Mouse (Mus musculus): Measurements from ENCODE around the gene Maoa.

The Maoa gene

DNA sequence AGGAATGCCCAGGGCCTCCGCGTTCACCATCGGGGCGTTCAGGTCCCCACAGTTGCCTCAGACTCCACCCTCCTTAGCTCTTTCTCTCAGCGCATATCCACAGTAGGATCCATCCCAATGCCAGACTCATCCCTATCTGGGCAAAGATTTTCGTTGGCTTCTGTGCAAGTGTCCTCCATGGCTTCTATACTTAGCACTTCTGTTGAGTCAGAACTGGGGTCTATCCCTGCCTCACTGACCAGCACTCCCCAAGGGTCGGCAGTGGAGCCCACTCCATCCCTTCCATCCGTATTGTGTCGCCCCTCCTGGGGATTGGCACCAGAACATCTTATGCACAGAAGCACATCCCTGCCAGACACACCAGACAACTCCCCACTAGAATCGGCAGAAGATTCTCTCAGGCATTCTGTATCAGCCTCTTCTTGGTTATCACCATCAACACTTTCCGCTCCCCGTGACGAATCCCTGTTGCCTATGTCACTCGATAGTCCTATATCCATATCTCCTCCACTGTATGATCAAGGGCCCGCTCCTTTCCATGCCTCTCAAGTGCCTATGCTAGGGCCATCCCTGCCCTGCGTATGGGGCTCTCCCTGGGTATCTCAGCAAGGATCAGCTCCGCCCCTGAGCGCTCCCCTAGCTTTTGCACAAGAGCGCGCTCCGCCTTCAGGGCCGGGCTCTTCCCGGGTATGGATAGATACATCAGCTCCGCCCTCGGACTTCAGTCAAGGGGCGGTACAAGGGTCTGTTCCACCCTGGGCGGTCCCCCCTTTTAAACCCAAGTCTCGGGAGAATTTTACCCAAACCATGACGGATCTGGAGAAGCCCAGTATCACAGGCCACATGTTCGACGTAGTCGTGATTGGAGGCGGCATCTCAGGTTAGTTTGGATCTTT is at the start of gene Maoa:
Gene Maoa, plus strand, starts transcription at position 665 of the 896 bp plus-strand sequence.
- peak; percentile 55 to 67 for DNase-seq

DNA sequence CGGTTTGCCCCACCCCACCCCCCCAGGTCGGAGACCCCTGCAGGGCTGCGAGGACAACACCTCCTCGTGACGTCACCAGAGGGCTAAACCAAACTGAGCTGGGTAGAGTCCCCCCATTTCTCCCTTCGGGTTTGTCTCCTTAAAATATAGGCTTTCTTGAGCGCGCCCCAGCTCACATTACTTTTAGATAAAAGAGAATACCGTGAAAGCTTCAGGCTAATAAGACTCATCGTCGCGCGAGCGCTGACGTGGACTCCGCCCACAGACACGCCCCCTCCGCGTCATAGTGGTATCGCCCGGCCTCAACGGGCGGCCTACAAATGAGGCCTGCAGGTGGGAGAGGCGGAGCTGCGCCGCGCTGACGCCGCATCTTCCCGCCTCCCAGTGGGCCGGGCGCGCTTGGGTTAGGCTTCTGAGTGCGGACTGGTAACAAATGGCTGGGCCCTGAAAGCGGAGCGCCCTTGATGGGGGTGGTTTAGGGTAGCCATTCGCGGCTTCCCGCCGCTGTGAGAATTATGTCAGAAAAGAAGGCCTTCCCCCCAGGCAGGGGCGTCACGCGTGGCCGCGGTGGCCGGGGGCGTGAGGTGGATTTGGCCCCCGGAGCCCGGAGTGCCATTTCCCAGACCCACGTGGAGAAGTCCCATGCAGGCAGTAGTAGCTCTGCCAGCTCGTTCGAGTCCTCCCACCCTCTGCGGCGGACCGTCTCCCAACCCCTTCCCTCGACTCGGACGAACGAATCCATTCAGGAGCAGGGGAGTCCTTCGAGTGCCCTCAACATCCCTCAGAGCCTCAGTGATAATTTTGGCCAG is 1.1 kb upstream of the Maoa start:
- peak; percentile 85 to 89 for DNase-seq

DNA sequence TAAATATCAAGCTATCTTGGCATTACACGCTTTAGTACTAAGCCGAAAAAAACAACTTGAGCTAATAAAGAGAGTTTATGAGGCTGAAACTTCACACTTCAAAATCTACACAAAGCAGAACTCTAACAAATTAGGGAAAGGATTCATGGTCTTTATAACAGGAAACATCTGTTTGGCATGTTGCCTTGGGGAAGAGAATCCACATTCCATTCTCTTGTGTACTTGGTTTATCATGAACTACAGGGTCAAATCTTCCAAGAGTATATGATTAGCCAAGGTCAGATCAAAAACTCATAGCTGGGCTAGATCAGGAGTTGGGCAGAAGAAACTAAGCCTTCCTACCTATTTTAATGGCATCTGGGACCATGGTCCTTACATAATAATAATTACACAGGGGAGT is 37.0 kb downstream of the Maoa start:
- peak in 1 of 2 experiments; percentile 8 for DNase-seq

DNA sequence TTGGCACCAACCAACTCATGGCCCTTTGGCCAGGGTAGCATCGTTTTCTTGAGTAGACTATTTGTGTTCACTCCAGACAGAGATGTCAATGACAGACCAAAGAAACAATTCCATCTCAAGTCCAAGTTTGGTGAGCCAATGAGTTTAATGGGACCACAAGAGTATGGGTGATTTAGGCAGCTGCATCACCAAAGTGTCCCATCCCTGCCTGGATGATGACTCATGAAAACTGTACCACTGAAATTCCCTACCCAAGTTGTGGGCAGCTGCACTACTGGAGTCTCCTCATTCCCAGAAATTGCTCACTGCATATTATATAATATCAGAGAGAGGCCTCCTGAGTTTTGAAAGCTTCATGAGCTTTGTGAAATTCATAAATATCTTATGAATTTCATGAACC is 86.6 kb downstream of the Maoa start:
- DNase-seq = no peak

DNA sequence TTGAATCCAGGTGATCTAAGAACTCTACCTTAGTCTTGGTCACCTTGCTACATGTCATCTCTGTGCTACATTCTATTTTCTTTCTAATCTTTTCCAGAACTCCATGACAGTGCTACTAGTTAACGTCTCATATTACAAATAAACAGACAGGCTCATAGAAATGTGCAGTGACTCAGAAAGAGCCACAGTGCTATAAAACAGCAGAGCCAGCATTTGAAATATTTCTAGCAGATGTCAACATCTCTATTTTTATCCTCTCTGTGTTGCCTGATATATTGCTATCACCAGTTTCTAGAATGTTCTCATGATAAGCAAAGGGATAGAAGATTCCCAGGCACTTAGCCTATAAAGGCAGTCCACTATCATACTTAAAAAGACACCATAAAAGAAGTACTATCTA is 94.5 kb downstream of the Maoa start:
- DNase-seq = no peak
